Mouse (Mus musculus) spleen, postnatal 4 days (tissue): ENCODE data around the gene Efcab1.
"Not testable (repeated sequence)": the region's sequence is repeated elsewhere in the genome, so short reads cannot be mapped to it uniquely, and the experiment has no call there.

Experiments
- DNase-seq, 2 experiments: peaks; one replicate each; pipeline ENCODE4 v3.0.0; 2022; ENCODE audit warnings: low spot score in 2 of 2

Efcab1 gene

GRCm38 (mm10) chr16:14906393-14907100 is at the start of gene Efcab1:
Efcab1 (plus strand) TSS chr16:14906606.
- no peak for DNase-seq

GRCm38 (mm10) chr16:14859443-14859842 is 47.0 kb upstream of the Efcab1 start:
- no peak for DNase-seq

- DNase-seq = no peak
Measured at GRCm38 (mm10) chr16:14884916-14885315, 21.5 kb upstream of the Efcab1 start.

GRCm38 (mm10) chr16:14885372-14885771 is 21.0 kb upstream of the Efcab1 start:
- DNase-seq = no peak

GRCm38 (mm10) chr16:14892492-14892891 is 13.9 kb upstream of the Efcab1 start:
- no peak for DNase-seq

GRCm38 (mm10) chr16:14893864-14894263 is 12.5 kb upstream of the Efcab1 start:
- no peak for DNase-seq

GRCm38 (mm10) chr16:14894713-14895112 is 11.7 kb upstream of the Efcab1 start:
- DNase-seq = no peak

- no peak for DNase-seq
Measured at GRCm38 (mm10) chr16:14895543-14895942, 10.9 kb upstream of the Efcab1 start.

GRCm38 (mm10) chr16:14930711-14931110 is 24.3 kb downstream of the Efcab1 start:
- DNase-seq = not testable (repeated sequence)

GRCm38 (mm10) chr16:14936478-14937166 is 30.2 kb downstream of the Efcab1 start:
- not testable (repeated sequence) for DNase-seq

- DNase-seq = no peak
Measured at GRCm38 (mm10) chr16:14939552-14939951, 33.1 kb downstream of the Efcab1 start.

- DNase-seq = no peak
Measured at GRCm38 (mm10) chr16:14939994-14940715, 33.7 kb downstream of the Efcab1 start.

GRCm38 (mm10) chr16:14940898-14941297 is 34.5 kb downstream of the Efcab1 start:
- DNase-seq = no peak

- DNase-seq = no peak
Measured at GRCm38 (mm10) chr16:14943530-14943929, 37.1 kb downstream of the Efcab1 start.

- DNase-seq = not testable (repeated sequence)
Measured at GRCm38 (mm10) chr16:14947561-14947960, 41.2 kb downstream of the Efcab1 start.

- no peak for DNase-seq
Measured at GRCm38 (mm10) chr16:14951894-14952293, 45.5 kb downstream of the Efcab1 start.

GRCm38 (mm10) chr16:14959743-14960142 is 53.3 kb downstream of the Efcab1 start:
- no peak for DNase-seq

GRCm38 (mm10) chr16:14973696-14974095 is 67.3 kb downstream of the Efcab1 start:
- DNase-seq = no peak

- DNase-seq = no peak
Measured at GRCm38 (mm10) chr16:14979228-14979627, 72.8 kb downstream of the Efcab1 start.

GRCm38 (mm10) chr16:14989614-14990268 is 83.3 kb downstream of the Efcab1 start:
- DNase-seq = no peak

- no peak for DNase-seq
Measured at GRCm38 (mm10) chr16:14991001-14991400, 84.6 kb downstream of the Efcab1 start.
